Mouse (Mus musculus) midbrain, embryonic 11.5 days (tissue): ENCODE measurements around the gene Cacna1c. TPM values are rescaled to one million over a fixed set of nuclear protein-coding genes. Genes with fewer than 3 reads are reported as not detected.

Experiments
- ATAC-seq: fragments of 200-750 bp; cut with Nextera tagmentation; 2 replicates; pipeline ENCODE4 v1.8.0; 2017; ENCODE audit warnings: moderate TSS enrichment, moderate library complexity; ENCODE audit not compliant: low FRiP score
- DNase-seq: peaks from one replicate; pipeline ENCODE4 v3.0.0; 2015; ENCODE audit warnings: low spot score; ENCODE audit errors: missing footprints
- H3K27ac ChIP-seq: fragments of 300-500 bp; sonication (generic); 2 replicates; pipeline ENCODE4 v1.5.1; 2014; ENCODE audit warnings: low read depth, low read length
- H3K27me3 ChIP-seq: fragments of 300-500 bp; sonication (generic); 2 replicates; pipeline ENCODE4 v1.6.1; 2014; ENCODE audit warnings: mild to moderate bottlenecking, low read length, moderate library complexity, mixed read lengths; ENCODE audit not compliant: control insufficient read depth, insufficient read depth
- H3K36me3 ChIP-seq: fragments of 300-500 bp; sonication (generic); 2 replicates; pipeline ENCODE4 v1.6.1; 2014; ENCODE audit warnings: mild to moderate bottlenecking, low read length, moderate library complexity, mixed read lengths; ENCODE audit not compliant: control insufficient read depth, insufficient read depth
- H3K4me1 ChIP-seq: fragments of 300-500 bp; sonication (generic); 2 replicates; pipeline ENCODE4 v1.6.1; 2014; ENCODE audit warnings: low read length; ENCODE audit not compliant: control insufficient read depth, insufficient read depth
- H3K4me2 ChIP-seq: fragments of 300-500 bp; sonication (generic); 2 replicates; pipeline ENCODE4 v1.6.1; 2014; ENCODE audit warnings: mild to moderate bottlenecking, moderate library complexity
- H3K4me3 ChIP-seq: fragments of 300-500 bp; sonication (generic); 2 replicates; pipeline ENCODE4 v1.5.1; 2014; ENCODE audit warnings: low read depth, low read length
- H3K9ac ChIP-seq: fragments of 300-500 bp; sonication (generic); 2 replicates; pipeline ENCODE4 v1.6.1; 2014; ENCODE audit warnings: low read length
- H3K9me3 ChIP-seq: fragments of 300-500 bp; sonication (generic); 2 replicates; pipeline ENCODE4 v1.6.1; 2016; ENCODE audit warnings: low read length; ENCODE audit not compliant: control insufficient read depth
- WGBS: fragments of 180-500 bp; shearing (Covaris S2); extraction: QIAGEN DNeasy Blood & Tissue Kit; methylation state at CpG from one replicate; pipeline ENCODE4 v1.1.7; 2014; 5-methylcytosine and 5-hydroxymethylcytosine counted together
- polyA plus RNA-seq: library from polyadenylated mRNA; unstranded; fragments of >200 nt; fragmentation: Nextera tagmentation; extraction: Ambion mirVana; gene quantifications from 2 replicates; pipeline ENCODE4 v1.2.1, GENCODE M21; 2014

The Cacna1c gene
- polyA plus RNA-seq, 1 experiment from 2014 or later = 2.1 TPM

- no peak overlapping the region for H3K27ac ChIP-seq
- WGBS = 74% methylated on average over 11 of the region's 11 CpGs
- H3K4me1 ChIP-seq = no peaks in the 10 kb centered on the region
- no peaks in the 10 kb centered on the region for H3K36me3 ChIP-seq
- DNase-seq (no peak), ATAC-seq (no peak)
- no peak overlapping the region for H3K4me2 ChIP-seq
- H3K4me3 ChIP-seq = no peak overlapping the region
- no peaks in the 10 kb centered on the region for H3K27me3 ChIP-seq
- H3K9ac ChIP-seq = no peak overlapping the region
- H3K9me3 ChIP-seq = no peaks in the 10 kb centered on the region
Observed at GRCm38 (mm10) chr6:118802286-118802685, 393.9 kb downstream of the Cacna1c start.

DNA sequence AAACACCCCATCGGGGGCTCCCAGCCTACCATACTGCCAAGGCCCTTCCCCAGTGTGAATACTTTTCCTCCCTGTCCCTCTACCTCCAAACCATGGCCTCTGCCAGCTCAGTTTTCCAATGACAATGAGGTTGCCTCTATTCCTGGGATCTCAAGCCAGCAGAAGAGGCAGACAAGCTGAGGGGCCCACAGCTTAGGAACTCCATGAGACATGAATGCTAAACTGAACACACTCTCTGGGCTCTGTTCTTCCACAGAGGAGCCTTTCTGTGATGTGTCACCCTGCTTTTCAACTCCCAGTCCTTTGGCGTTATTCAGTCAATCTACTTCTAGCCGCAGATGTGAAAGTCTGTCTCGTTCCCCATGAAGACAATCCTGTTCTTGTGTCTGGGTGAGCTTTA is 399.8 kb downstream of the Cacna1c start:
- no peak overlapping the region for H3K27ac ChIP-seq

GRCm38 (mm10) chr6:118795716-118796115 is 400.5 kb downstream of the Cacna1c start:
- ATAC-seq = no peak
- no peak overlapping the region for H3K9ac ChIP-seq
- H3K27ac ChIP-seq = no peak overlapping the region

More for the DNA sequence above, 399.8 kb downstream of the Cacna1c start:
- DNase-seq (no peak), ATAC-seq (no peak)
- Histone ChIP-seq H3K9me3 (no peaks in the 10 kb centered on the region), H3K4me2 (no peak overlapping the region), H3K9ac (no peak overlapping the region), H3K36me3 (no peaks in the 10 kb centered on the region), H3K27me3 (no peaks in the 10 kb centered on the region), H3K4me3 (no peak overlapping the region), H3K4me1 (peaks cover 6% of the 10 kb centered on the region; the same call in 1 of the 2 replicates)
- WGBS = 90% methylated on average over 4 of the region's 4 CpGs

DNA sequence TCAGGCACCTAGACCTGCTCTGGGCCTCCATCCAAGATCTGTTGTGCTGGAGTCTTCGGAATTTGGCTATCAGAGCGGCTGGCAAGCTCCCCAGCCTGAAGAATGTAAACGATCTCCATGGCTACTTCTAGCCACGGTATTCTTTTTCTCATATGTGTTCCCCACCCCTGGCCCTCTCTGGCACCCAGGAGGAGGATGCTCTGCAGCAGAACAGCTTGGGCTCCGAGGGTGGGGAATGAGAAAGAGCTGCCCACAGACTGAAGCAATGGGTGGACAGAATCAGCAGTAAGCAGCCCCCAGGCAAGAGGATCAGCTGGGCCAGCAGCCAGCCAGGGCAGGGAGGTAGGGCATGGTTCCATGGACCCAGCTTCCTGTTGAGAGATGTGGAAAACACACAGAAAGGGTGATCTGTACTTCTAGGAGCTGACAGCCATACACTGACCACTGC is 404.3 kb downstream of the Cacna1c start:
- WGBS = 59% methylated on average over 5 of the region's 5 CpGs
- Histone ChIP-seq H3K9ac (no peak overlapping the region), H3K4me1 (peaks cover 6% of the 10 kb centered on the region; the same call in 1 of the 2 replicates), H3K27ac (no peak overlapping the region), H3K27me3 (no peaks in the 10 kb centered on the region), H3K4me2 (no peak overlapping the region), H3K4me3 (no peak overlapping the region), H3K9me3 (no peaks in the 10 kb centered on the region), H3K36me3 (no peaks in the 10 kb centered on the region)
- ATAC-seq = no peak
- DNase-seq = peak; percentile 59

More at GRCm38 (mm10) chr6:118795716-118796115, 400.5 kb downstream of the Cacna1c start:
- no peak overlapping the region for H3K4me3 ChIP-seq
- no peak overlapping the region for H3K4me2 ChIP-seq
- H3K36me3 ChIP-seq = no peaks in the 10 kb centered on the region
- H3K27me3 ChIP-seq = no peaks in the 10 kb centered on the region
- no peak for DNase-seq
- H3K4me1 ChIP-seq = peaks cover 6% of the 10 kb centered on the region; the same call in 1 of the 2 replicates
- H3K9me3 ChIP-seq = no peaks in the 10 kb centered on the region

- WGBS = 91% methylated on average over 3 of the region's 3 CpGs
- ATAC-seq (no peak), DNase-seq (no peak)
- H3K4me3 ChIP-seq = no peak overlapping the region
- no peaks in the 10 kb centered on the region for H3K27me3 ChIP-seq
- H3K27ac ChIP-seq = no peak overlapping the region
- no peak overlapping the region for H3K9ac ChIP-seq
- no peaks in the 10 kb centered on the region for H3K9me3 ChIP-seq
- H3K36me3 ChIP-seq = no peaks in the 10 kb centered on the region
- H3K4me1 ChIP-seq = no peaks in the 10 kb centered on the region
- no peak overlapping the region for H3K4me2 ChIP-seq
Observed at GRCm38 (mm10) chr6:118787933-118788332, 408.3 kb downstream of the Cacna1c start.

DNA sequence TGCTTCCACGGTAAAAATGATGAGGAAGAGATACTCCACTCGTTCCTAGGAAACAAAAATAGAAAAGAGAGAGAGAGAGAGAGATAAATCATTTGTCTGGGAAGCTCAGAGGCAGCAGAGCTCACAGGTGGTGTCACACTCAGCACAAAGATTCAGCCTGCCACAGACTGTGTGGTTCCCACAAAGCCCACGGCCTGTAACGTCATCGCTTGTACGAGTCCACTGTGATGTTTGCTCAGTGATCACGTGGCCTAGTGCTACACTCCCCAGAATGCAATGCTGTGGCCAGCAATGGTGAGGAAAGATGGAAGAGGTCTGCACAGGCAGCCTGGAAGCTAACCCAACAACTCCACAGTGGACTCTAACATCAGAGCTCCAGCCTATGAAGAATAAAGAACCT is 415.9 kb downstream of the Cacna1c start:
- Histone ChIP-seq H3K9me3 (no peaks in the 10 kb centered on the region), H3K4me3 (no peak overlapping the region), H3K27me3 (no peaks in the 10 kb centered on the region), H3K27ac (no peak overlapping the region), H3K4me2 (no peak overlapping the region), H3K9ac (no peak overlapping the region), H3K4me1 (no peaks in the 10 kb centered on the region), H3K36me3 (no peaks in the 10 kb centered on the region)
- ATAC-seq (no peak), DNase-seq (no peak)
- WGBS = 86% methylated on average over 7 of the region's 7 CpGs

- DNase-seq (no peak), ATAC-seq (no peak)
- Histone ChIP-seq H3K36me3 (no peaks in the 10 kb centered on the region), H3K4me3 (no peak overlapping the region), H3K27ac (no peak overlapping the region), H3K4me2 (no peak overlapping the region), H3K27me3 (no peaks in the 10 kb centered on the region), H3K4me1 (no peaks in the 10 kb centered on the region), H3K9me3 (no peaks in the 10 kb centered on the region), H3K9ac (no peak overlapping the region)
- 81% methylated on average over 8 of the region's 8 CpGs for WGBS
Observed at GRCm38 (mm10) chr6:118779201-118779600, 417.0 kb downstream of the Cacna1c start.

- Histone ChIP-seq H3K36me3 (no peaks in the 10 kb centered on the region), H3K4me3 (no peak overlapping the region), H3K27me3 (no peaks in the 10 kb centered on the region), H3K9ac (no peak overlapping the region), H3K9me3 (no peaks in the 10 kb centered on the region), H3K4me2 (no peak overlapping the region), H3K27ac (no peak overlapping the region), H3K4me1 (no peaks in the 10 kb centered on the region)
- DNase-seq (peak; percentile 14), ATAC-seq (no peak)
- 71% methylated on average over 8 of the region's 8 CpGs for WGBS
Observed at GRCm38 (mm10) chr6:118777457-118777856, 418.8 kb downstream of the Cacna1c start.

DNA sequence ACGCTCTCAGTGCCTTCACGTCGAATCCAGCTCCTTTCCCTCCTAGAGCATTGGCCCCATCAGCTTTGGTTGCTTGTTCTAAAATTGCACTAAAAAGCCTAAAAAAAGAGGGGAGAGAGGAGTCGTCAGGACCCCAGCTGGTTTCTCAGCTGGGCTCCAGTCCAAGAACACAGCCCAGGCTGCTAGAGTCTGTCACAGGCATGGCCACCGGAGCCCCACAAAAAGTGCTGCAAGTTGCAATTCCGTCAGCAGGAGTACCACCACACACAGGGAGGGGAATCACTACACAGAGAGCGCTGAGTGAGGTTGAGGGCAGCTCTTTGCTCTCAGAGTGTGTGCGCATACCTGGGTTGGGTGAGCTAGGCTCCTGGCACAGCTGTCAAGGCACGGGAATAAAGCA is 419.8 kb downstream of the Cacna1c start:
- no peak overlapping the region for H3K4me3 ChIP-seq
- H3K9ac ChIP-seq = no peak overlapping the region
- no peaks in the 10 kb centered on the region for H3K4me1 ChIP-seq
- H3K4me2 ChIP-seq = no peak overlapping the region
- no peak overlapping the region for H3K27ac ChIP-seq
- 81% methylated on average over 9 of the region's 9 CpGs for WGBS
- ATAC-seq (no peak), DNase-seq (no peak)
- H3K9me3 ChIP-seq = no peaks in the 10 kb centered on the region
- H3K36me3 ChIP-seq = no peaks in the 10 kb centered on the region
- no peaks in the 10 kb centered on the region for H3K27me3 ChIP-seq

DNA sequence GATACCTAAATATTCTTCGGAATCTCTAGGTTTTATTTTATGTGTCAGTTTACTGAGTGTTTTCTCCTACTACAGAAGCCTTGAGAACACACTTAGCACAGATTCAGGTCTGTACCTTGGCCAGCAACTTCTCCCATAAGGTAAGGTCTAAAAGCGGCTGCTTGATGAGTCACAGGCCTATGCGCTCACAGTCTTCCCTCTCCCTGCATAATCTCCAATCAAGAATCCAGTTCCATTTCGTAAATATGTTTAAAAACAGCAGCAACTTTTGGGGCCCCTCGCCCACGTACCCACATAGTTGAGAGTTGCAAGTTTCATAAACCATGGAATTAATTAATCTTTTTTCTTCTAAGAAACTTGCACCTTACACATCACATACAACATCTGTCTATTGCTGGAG is 423.6 kb downstream of the Cacna1c start:
- no peak for ATAC-seq
- Histone ChIP-seq H3K9me3 (no peaks in the 10 kb centered on the region), H3K4me2 (no peak overlapping the region), H3K27ac (no peak overlapping the region), H3K4me3 (no peak overlapping the region), H3K36me3 (no peaks in the 10 kb centered on the region), H3K4me1 (no peaks in the 10 kb centered on the region), H3K9ac (no peak overlapping the region), H3K27me3 (no peaks in the 10 kb centered on the region)
- 92% methylated on average over 6 of the region's 6 CpGs for WGBS
- no peak for DNase-seq
